Mouse (Mus musculus) neural tube, embryonic 14.5 days (tissue): ENCODE measurements around the gene Aktip. TPM values are rescaled to one million over a fixed set of nuclear protein-coding genes. Genes with fewer than 3 reads are reported as not detected.

Experiments
- ATAC-seq: fragments of 200-750 bp; cut with Nextera tagmentation; 2 replicates; pipeline ENCODE4 v1.8.0; 2017; ENCODE audit warnings: low read depth, mild to moderate bottlenecking, moderate TSS enrichment, moderate library complexity
- H3K27ac ChIP-seq: fragments of 300-500 bp; sonication (generic); 2 replicates; pipeline ENCODE4 v1.5.1; 2014; ENCODE audit warnings: low read depth, mild to moderate bottlenecking, control low read depth, low read length, moderate library complexity, mixed read lengths
- H3K27me3 ChIP-seq: fragments of 300-500 bp; sonication (generic); 2 replicates; pipeline ENCODE4 v1.6.1; 2014; ENCODE audit warnings: low read length; ENCODE audit not compliant: control insufficient read depth, insufficient read depth
- H3K36me3 ChIP-seq: fragments of 300-500 bp; sonication (generic); 2 replicates; pipeline ENCODE4 v1.6.1; 2014; ENCODE audit warnings: low read length, mixed read lengths; ENCODE audit not compliant: control insufficient read depth, insufficient read depth
- H3K4me1 ChIP-seq: fragments of 300-500 bp; sonication (generic); 2 replicates; pipeline ENCODE4 v1.6.1; 2014; ENCODE audit warnings: low read length; ENCODE audit not compliant: control insufficient read depth, insufficient read depth
- H3K4me2 ChIP-seq: fragments of 300-500 bp; sonication (generic); 2 replicates; pipeline ENCODE4 v1.6.1; 2014; ENCODE audit warnings: mild to moderate bottlenecking, low read depth, low read length, control low read depth
- H3K4me3 ChIP-seq: fragments of 300-500 bp; sonication (generic); 2 replicates; pipeline ENCODE4 v1.5.1; 2014; ENCODE audit warnings: low read depth, low read length, control low read depth, mixed read lengths
- H3K9ac ChIP-seq: fragments of 300-500 bp; sonication (generic); replicated peaks from 2 replicates; pipeline ENCODE4 v1.6.1; 2014; ENCODE audit warnings: low read depth, mild to moderate bottlenecking, control low read depth, low read length, mixed read lengths
- H3K9me3 ChIP-seq: fragments of 300-500 bp; sonication (generic); 2 replicates; pipeline ENCODE4 v1.6.1; 2016; ENCODE audit warnings: low read length; ENCODE audit not compliant: control insufficient read depth
- WGBS: fragments of 180-500 bp; shearing (Covaris S2); extraction: QIAGEN DNeasy Blood & Tissue Kit; methylation state at CpG from one replicate; pipeline ENCODE4 v1.1.7; 2014; 5-methylcytosine and 5-hydroxymethylcytosine counted together
- polyA plus RNA-seq: library from polyadenylated mRNA; unstranded; fragments of >200 nt; fragmentation: Nextera tagmentation; extraction: Ambion mirVana; gene quantifications from 2 replicates; pipeline ENCODE4 v1.2.1, GENCODE M21; 2014

Gene Aktip
- polyA plus RNA-seq, 1 experiment from 2014 or later, result 118 TPM

GRCm38 (mm10) chr8:91069834-91070233 is 129.9 kb downstream of the Aktip start, which contains the start of gene Rbl2:
Gene Rbl2, plus strand, starts transcription at chr8:91070057.
- under 1% methylated on average over 25 of the region's 25 CpGs for WGBS

GRCm38 (mm10) chr8:91069407-91069806 is 130.4 kb downstream of the Aktip start:
- H3K4me1 ChIP-seq, result peaks cover 5% of the 10 kb centered on the region; the same call in 1 of the 2 replicates
- ATAC-seq, result 0 out of 2 replicates have a peak, but pooled peaks have one; percentile 8
- peak overlapping the region; percentile 78 for H3K4me3 ChIP-seq
- no peak overlapping the region for H3K27ac ChIP-seq
- peak overlapping the region; percentile 72 for H3K4me2 ChIP-seq
- H3K27me3 ChIP-seq, result no peaks in the 10 kb centered on the region
- H3K9ac ChIP-seq, result peak overlapping the region; percentile 89
- no peaks in the 10 kb centered on the region for H3K36me3 ChIP-seq
- H3K9me3 ChIP-seq, result no peaks in the 10 kb centered on the region
- 10% methylated on average over 10 of the region's 10 CpGs for WGBS

More at GRCm38 (mm10) chr8:91069834-91070233, 129.9 kb downstream of the Aktip start, which contains the start of gene Rbl2:
- Histone ChIP-seq H3K4me1 (peaks cover 5% of the 10 kb centered on the region; the same call in 1 of the 2 replicates), H3K27ac (peak within 1 kb of the TSS; percentile 84), H3K9ac (peak within 1 kb of the TSS; percentile 89), H3K36me3 (no peaks in the 10 kb centered on the region), H3K4me3 (peak within 1 kb of the TSS; percentile 78), H3K4me2 (peak within 1 kb of the TSS; percentile 72), H3K9me3 (no peaks in the 10 kb centered on the region), H3K27me3 (no peaks in the 10 kb centered on the region)
- peak; percentile 99 for ATAC-seq

GRCm38 (mm10) chr8:91065179-91065578 is 134.6 kb downstream of the Aktip start:
- no peak for ATAC-seq
- H3K4me2 ChIP-seq, result no peak overlapping the region
- H3K27me3 ChIP-seq, result no peaks in the 10 kb centered on the region
- H3K36me3 ChIP-seq, result no peaks in the 10 kb centered on the region
- H3K4me3 ChIP-seq, result no peak overlapping the region
- H3K9me3 ChIP-seq, result no peaks in the 10 kb centered on the region
- no peaks in the 10 kb centered on the region for H3K4me1 ChIP-seq
- no peak overlapping the region for H3K27ac ChIP-seq
- no peak overlapping the region for H3K9ac ChIP-seq
- 66% methylated on average over 4 of the region's 4 CpGs for WGBS

Other genes with a start within 250 kb of the Aktip start
- gene Rbl2, start 129.9 kb downstream of the Aktip start, polyA plus RNA-seq, result 28.9 and 30.2 TPM in 2 replicates
- gene Rpgrip1l, start 113.3 kb upstream of the Aktip start, polyA plus RNA-seq, result 11.8 and 16.5 TPM in 2 replicates
- gene Fto, start 113.5 kb upstream of the Aktip start, polyA plus RNA-seq, result 144 and 167 TPM in 2 replicates